Mouse (Mus musculus) hindbrain, embryonic 14.5 days (tissue): Measurements from ENCODE around the gene Ly6g6d. TPM values are rescaled to one million over a fixed set of nuclear protein-coding genes. Genes with fewer than 3 reads are reported as not detected.

Experiments used
- ATAC-seq: fragments of 200-750 bp; cut with Nextera tagmentation; 2 replicates; pipeline ENCODE4 v1.8.0; 2017; ENCODE audit warnings: moderate number of reproducible peaks, mild to moderate bottlenecking, moderate TSS enrichment, moderate library complexity; ENCODE audit not compliant: low FRiP score
- DNase-seq: peaks from one replicate; pipeline ENCODE4 v3.0.0-alpha.2; 2015; ENCODE audit warnings: low spot score
- H3K27ac ChIP-seq: fragments of 300-500 bp; sonication (generic); 2 replicates; pipeline ENCODE4 v1.5.1; 2014; ENCODE audit warnings: mild to moderate bottlenecking, moderate library complexity
- H3K27me3 ChIP-seq: fragments of 300-500 bp; sonication (generic); 2 replicates; pipeline ENCODE4 v1.6.1; 2014; ENCODE audit warnings: mild to moderate bottlenecking, low read length, mixed read lengths; ENCODE audit not compliant: control insufficient read depth, insufficient read depth
- H3K36me3 ChIP-seq: fragments of 300-500 bp; sonication (generic); replicated peaks from 2 replicates; pipeline ENCODE4 v1.6.1; 2014; ENCODE audit not compliant: control insufficient read depth, insufficient read depth
- H3K4me1 ChIP-seq: fragments of 300-500 bp; sonication (generic); replicated peaks from 2 replicates; pipeline ENCODE4 v1.6.1; 2014; ENCODE audit warnings: antibody characterized with exemption, low read length, mixed read lengths; ENCODE audit not compliant: control insufficient read depth, insufficient read depth
- H3K4me2 ChIP-seq: fragments of 300-500 bp; sonication (generic); replicated peaks from 2 replicates; pipeline ENCODE4 v1.6.1; 2014; ENCODE audit warnings: mild to moderate bottlenecking, moderate library complexity
- H3K4me3 ChIP-seq: fragments of 300-500 bp; sonication (generic); replicated peaks from 2 replicates; pipeline ENCODE4 v1.5.1; 2014; ENCODE audit warnings: mild to moderate bottlenecking, low read length
- H3K9ac ChIP-seq: fragments of 300-500 bp; sonication (generic); 2 replicates; pipeline ENCODE4 v1.6.1; 2014
- H3K9me3 ChIP-seq: fragments of 300-500 bp; sonication (generic); 2 replicates; pipeline ENCODE4 v1.6.1; 2016; ENCODE audit warnings: low read length; ENCODE audit not compliant: control insufficient read depth
- WGBS: fragments of 180-500 bp; shearing (Covaris S2); extraction: QIAGEN DNeasy Blood & Tissue Kit; methylation state at CpG from one replicate; pipeline ENCODE4 v1.1.7; 2014; 5-methylcytosine and 5-hydroxymethylcytosine counted together
- polyA plus RNA-seq: library from polyadenylated mRNA; unstranded; fragments of >200 nt; fragmentation: Nextera tagmentation; extraction: Ambion mirVana; gene quantifications from 2 replicates; pipeline ENCODE4 v1.2.1, GENCODE M21; 2014

The Ly6g6d gene
- polyA plus RNA-seq, 1 experiment from 2014 or later, result 0.94 TPM

DNA sequence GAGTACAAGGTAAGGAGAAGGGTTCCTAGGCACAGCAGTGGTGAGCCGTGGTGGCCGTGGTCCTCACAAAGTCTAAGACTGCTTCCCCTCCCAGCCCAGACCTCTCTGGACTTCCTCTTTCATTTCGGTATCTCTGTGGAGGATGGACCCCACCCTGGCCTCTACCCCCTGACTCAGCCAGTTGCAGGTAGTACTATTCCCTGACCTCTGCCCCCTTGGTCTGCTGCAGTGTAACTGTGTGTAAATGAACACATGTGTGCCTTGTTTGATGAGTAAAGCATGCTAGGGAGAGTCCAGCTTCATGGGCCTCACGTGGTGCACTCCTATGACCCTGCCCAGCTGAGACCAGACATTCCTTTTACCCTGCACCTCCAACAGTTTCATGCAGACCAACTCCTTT lies 54.1 kb downstream of the Ly6g6d start:
- no peak overlapping the region for H3K27ac ChIP-seq
- ATAC-seq, result no peak

DNA sequence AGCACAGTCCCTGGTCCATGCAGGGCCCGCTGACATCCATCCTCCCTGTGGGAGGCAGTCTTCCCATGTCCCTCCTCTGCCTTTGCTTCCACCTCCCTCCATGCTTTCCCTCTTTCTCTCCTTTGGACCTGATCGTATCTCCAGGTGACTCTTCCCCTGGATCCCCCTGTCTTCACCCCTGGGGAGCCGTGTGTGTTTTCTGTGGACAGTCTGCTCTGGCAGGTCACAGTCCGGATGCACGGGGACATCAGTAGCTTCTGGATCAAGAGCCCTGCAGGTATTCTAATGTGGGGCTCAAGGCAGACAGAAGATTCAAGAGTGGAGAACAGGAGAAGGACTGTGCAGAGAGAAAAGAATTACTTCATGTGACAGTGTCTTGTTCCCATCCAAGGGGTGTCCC lies 54.6 kb downstream of the Ly6g6d start:
- Histone ChIP-seq H3K27ac (no peak overlapping the region), H3K9me3 (no peaks in the 10 kb centered on the region), H3K4me1 (peaks cover 4% of the 10 kb centered on the region; the same call in 1 of the 2 replicates), H3K4me2 (no peak overlapping the region), H3K36me3 (no peaks in the 10 kb centered on the region), H3K27me3 (no peaks in the 10 kb centered on the region), H3K9ac (no peak overlapping the region), H3K4me3 (no peak overlapping the region)
- DNase-seq, result no peak
- ATAC-seq, result no peak
- 81% methylated on average over 5 of the region's 5 CpGs for WGBS

More for the DNA sequence above, 54.1 kb downstream of the Ly6g6d start:
- Histone ChIP-seq H3K4me2 (no peak overlapping the region), H3K36me3 (no peaks in the 10 kb centered on the region), H3K27me3 (no peaks in the 10 kb centered on the region), H3K4me1 (peaks cover 4% of the 10 kb centered on the region; the same call in 1 of the 2 replicates), H3K9me3 (no peaks in the 10 kb centered on the region), H3K9ac (no peak overlapping the region), H3K4me3 (no peak overlapping the region)
- DNase-seq, result no peak
- 83% methylated on average over 4 of the region's 4 CpGs for WGBS

DNA sequence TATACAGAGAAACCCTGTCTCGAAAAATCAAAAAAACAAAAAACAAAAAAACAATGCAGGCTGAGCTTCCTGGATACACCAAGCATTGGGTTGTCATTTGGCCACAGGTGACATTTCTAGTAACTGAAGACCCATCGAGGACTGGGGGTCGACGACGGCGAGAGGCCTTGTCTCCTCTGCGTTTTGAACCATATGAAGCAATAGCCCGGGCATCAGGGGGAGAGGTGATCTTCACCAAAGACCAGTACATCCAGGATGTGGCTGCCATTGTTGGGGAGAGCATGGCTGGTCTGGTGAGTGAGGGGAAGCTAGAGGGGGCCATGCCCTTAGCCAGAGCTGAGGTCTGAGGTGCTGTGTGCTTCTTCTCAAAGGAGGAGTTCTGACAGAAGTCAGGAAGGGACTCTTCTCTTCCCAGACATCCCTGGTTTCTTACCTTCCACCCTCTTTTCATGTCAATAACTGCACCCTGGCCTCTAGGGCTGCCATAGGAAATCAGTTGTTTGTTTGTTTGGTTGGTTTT lies 55.3 kb downstream of the Ly6g6d start:
- 93% methylated on average over 8 of the region's 8 CpGs for WGBS
- Histone ChIP-seq H3K27ac (no peak overlapping the region), H3K4me2 (no peak overlapping the region), H3K36me3 (no peaks in the 10 kb centered on the region), H3K9me3 (no peaks in the 10 kb centered on the region), H3K4me3 (no peak overlapping the region), H3K9ac (no peak overlapping the region), H3K27me3 (no peaks in the 10 kb centered on the region), H3K4me1 (peaks cover 2% of the 10 kb centered on the region; the same call in 1 of the 2 replicates)
- no peak for DNase-seq
- ATAC-seq, result no peak

DNA sequence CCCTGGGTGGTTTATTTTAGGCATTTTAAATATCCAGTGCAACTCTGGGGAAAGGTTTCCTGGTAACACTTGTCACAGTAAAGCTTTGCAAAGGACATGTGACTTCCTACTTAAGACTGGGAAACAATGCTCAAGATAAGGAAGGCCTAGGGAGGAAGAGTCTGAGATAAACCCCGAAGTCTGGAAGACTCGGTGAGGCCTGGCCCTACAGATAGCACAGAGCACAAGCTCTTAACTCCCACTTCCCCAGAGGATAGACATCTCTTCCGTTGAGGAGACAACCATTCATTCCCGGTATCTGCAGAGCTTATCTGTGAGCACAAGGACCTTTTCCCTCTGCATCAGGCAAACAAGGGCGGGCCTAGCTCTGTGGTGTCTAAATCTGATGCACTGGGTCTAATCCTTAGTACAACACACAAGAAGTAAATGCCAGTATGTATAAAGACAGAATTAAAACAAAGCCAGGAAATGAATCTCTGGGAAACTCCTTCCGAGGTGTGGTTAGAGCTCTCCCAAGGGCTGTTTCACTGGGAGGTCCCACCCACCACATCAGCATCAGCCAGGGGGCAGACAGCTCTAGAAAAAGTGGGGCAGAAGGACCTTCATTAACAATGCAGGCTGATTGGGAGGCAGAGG lies 55.9 kb downstream of the Ly6g6d start:
- no peak overlapping the region for H3K27ac ChIP-seq

More for the DNA sequence above, 55.9 kb downstream of the Ly6g6d start:
- ATAC-seq, result no peak
- no peak for DNase-seq
- H3K9ac ChIP-seq, result no peak overlapping the region
- no peak overlapping the region for H3K4me2 ChIP-seq
- H3K4me3 ChIP-seq, result no peak overlapping the region
- H3K27me3 ChIP-seq, result no peaks in the 10 kb centered on the region
- H3K36me3 ChIP-seq, result 0 out of 2 replicates have a peak, but pooled peaks cover 2% of the 10 kb centered on the region
- WGBS, result 59% methylated on average over 6 of the region's 6 CpGs
- no peaks in the 10 kb centered on the region for H3K4me1 ChIP-seq
- no peaks in the 10 kb centered on the region for H3K9me3 ChIP-seq

Other genes starting within 250 kb of the Ly6g6d start
- 25.9 and 28.8 TPM in 2 replicates for gene Stk19, start 241.1 kb downstream of the Ly6g6d start, polyA plus RNA-seq
- gene Dxo, start 241.0 kb downstream of the Ly6g6d start, polyA plus RNA-seq, result 54.4 and 61.9 TPM in 2 replicates
- gene Skiv2l, start 227.9 kb downstream of the Ly6g6d start, polyA plus RNA-seq, result 49.6 and 51.2 TPM in 2 replicates
- 73.7 and 74.0 TPM in 2 replicates for gene Nelfe, start 227.7 kb downstream of the Ly6g6d start, polyA plus RNA-seq
- gene Cfb, start 215.5 kb downstream of the Ly6g6d start, polyA plus RNA-seq, result 2.2 and 2.3 TPM in 2 replicates
- 3.0 and 3.3 TPM in 2 replicates for gene Zbtb12, start 198.6 kb downstream of the Ly6g6d start, polyA plus RNA-seq
- gene Gm20547, start 196.0 kb downstream of the Ly6g6d start, polyA plus RNA-seq, result not detected in 2 replicates
- 1.2 and 1.8 TPM in 2 replicates for gene C2, start 179.8 kb downstream of the Ly6g6d start, polyA plus RNA-seq
- 72.6 and 82.1 TPM in 2 replicates for gene Ehmt2, start 179.6 kb downstream of the Ly6g6d start, polyA plus RNA-seq
- gene Slc44a4, start 163.6 kb downstream of the Ly6g6d start, polyA plus RNA-seq, result 0.11 and 0.12 TPM in 2 replicates
- 26.9 and 27.2 TPM in 2 replicates for gene Neu1, start 146.8 kb downstream of the Ly6g6d start, polyA plus RNA-seq
- gene Hspa1b, start 118.8 kb downstream of the Ly6g6d start, polyA plus RNA-seq, result 0.34 and 0.56 TPM in 2 replicates
- gene Gm20481, start 108.2 kb downstream of the Ly6g6d start, polyA plus RNA-seq, result not detected in 2 replicates
- gene Hspa1a, start 105.9 kb downstream of the Ly6g6d start, polyA plus RNA-seq, result 7.5 and 11.6 TPM in 2 replicates
- 1.9 TPM in 2 replicates for gene Hspa1l, start 105.4 kb downstream of the Ly6g6d start, polyA plus RNA-seq
- 92.9 and 97.8 TPM in 2 replicates for gene Lsm2, start 96.2 kb downstream of the Ly6g6d start, polyA plus RNA-seq
- 51.0 and 51.6 TPM in 2 replicates for gene Vars, start 77.1 kb downstream of the Ly6g6d start, polyA plus RNA-seq
- 0.13 and 0.16 TPM in 2 replicates for gene Vwa7, start 61.5 kb downstream of the Ly6g6d start, polyA plus RNA-seq
- gene Sapcd1, start 50.0 kb downstream of the Ly6g6d start, polyA plus RNA-seq, result 1.4 and 1.7 TPM in 2 replicates
- 1.5 and 2.4 TPM in 2 replicates for gene Msh5, start 31.3 kb downstream of the Ly6g6d start, polyA plus RNA-seq
- 23.8 and 24.7 TPM in 2 replicates for gene Clic1, start 28.1 kb downstream of the Ly6g6d start, polyA plus RNA-seq
- 295 and 328 TPM in 2 replicates for gene Ddah2, start 19.0 kb downstream of the Ly6g6d start, polyA plus RNA-seq
- gene Ly6g6c, start 12.7 kb downstream of the Ly6g6d start, polyA plus RNA-seq, result not detected in 2 replicates
- 0.21 and 0.42 TPM in 2 replicates for gene Mpig6b, start 11.9 kb downstream of the Ly6g6d start, polyA plus RNA-seq
- gene Ly6g6e, start 1.2 kb downstream of the Ly6g6d start, polyA plus RNA-seq, result not detected in 2 replicates
- gene Ly6g6f, start 7.5 kb upstream of the Ly6g6d start, polyA plus RNA-seq, result 0.23 TPM in 1 of 2 replicates, not detected in the other
- gene Abhd16a, start 11.2 kb upstream of the Ly6g6d start, polyA plus RNA-seq, result 86.8 and 89.1 TPM in 2 replicates
- gene Ly6g5c, start 30.2 kb upstream of the Ly6g6d start, polyA plus RNA-seq, result not detected in 2 replicates
- 0.44 and 1.0 TPM in 2 replicates for gene Ly6g5b, start 37.4 kb upstream of the Ly6g6d start, polyA plus RNA-seq
- 21.9 and 22.0 TPM in 2 replicates for gene Gpank1, start 43.4 kb upstream of the Ly6g6d start, polyA plus RNA-seq
- 321 and 339 TPM in 2 replicates for gene Csnk2b, start 44.0 kb upstream of the Ly6g6d start, polyA plus RNA-seq
- gene D17H6S53E, start 48.3 kb upstream of the Ly6g6d start, polyA plus RNA-seq, result 6.0 and 6.2 TPM in 2 replicates
- 0.39 TPM in 1 of 2 replicates, not detected in the other for gene Apom, start 54.0 kb upstream of the Ly6g6d start, polyA plus RNA-seq
- gene Bag6, start 57.1 kb upstream of the Ly6g6d start, polyA plus RNA-seq, result 90.2 and 98.2 TPM in 2 replicates
- 152 and 168 TPM in 2 replicates for gene Prrc2a, start 86.8 kb upstream of the Ly6g6d start, polyA plus RNA-seq
- gene Aif1, start 98.0 kb upstream of the Ly6g6d start, polyA plus RNA-seq, result 7.8 and 8.7 TPM in 2 replicates
- gene Lst1, start 110.4 kb upstream of the Ly6g6d start, polyA plus RNA-seq, result 8.2 and 13.3 TPM in 2 replicates
- 0.29 and 0.39 TPM in 2 replicates for gene Ltb, start 116.4 kb upstream of the Ly6g6d start, polyA plus RNA-seq
- not detected in 2 replicates for gene Tnf, start 123.9 kb upstream of the Ly6g6d start, polyA plus RNA-seq
- 0.23 and 0.55 TPM in 2 replicates for gene Lta, start 127.3 kb upstream of the Ly6g6d start, polyA plus RNA-seq
- not detected in 2 replicates for gene Gm16181, start 142.8 kb upstream of the Ly6g6d start, polyA plus RNA-seq
- gene Atp6v1g2, start 155.6 kb upstream of the Ly6g6d start, polyA plus RNA-seq, result 122 and 138 TPM in 2 replicates
- gene Nfkbil1, start 157.7 kb upstream of the Ly6g6d start, polyA plus RNA-seq, result 3.5 and 3.8 TPM in 2 replicates
- gene Ddx39b, start 163.7 kb upstream of the Ly6g6d start, polyA plus RNA-seq, result 341 and 346 TPM in 2 replicates
- 95.5 and 98.1 TPM in 2 replicates for gene H2-D1, start 184.7 kb upstream of the Ly6g6d start, polyA plus RNA-seq
- 0.25 and 0.27 TPM in 2 replicates for gene H2-Q1, start 242.3 kb upstream of the Ly6g6d start, polyA plus RNA-seq